Mouse (Mus musculus) gastrocnemius, adult 18-20 months (tissue): Measurements from ENCODE around the gene Hivep3. TPM values are rescaled to one million over a fixed set of nuclear protein-coding genes. Genes with fewer than 3 reads are reported as not detected.

Experiments
- DNase-seq: peaks from one replicate; pipeline ENCODE4 v3.0.0; 2021; ENCODE audit warnings: low spot score
- total RNA-seq, 2 experiments: library from RNA; stranded (reverse); gene quantifications; 2 replicates each; pipeline ENCODE4 v1.2.3; 2021

Gene Hivep3
- total RNA-seq, 2 experiments from 2014 or later = 3.0 to 5.6 TPM

DNA sequence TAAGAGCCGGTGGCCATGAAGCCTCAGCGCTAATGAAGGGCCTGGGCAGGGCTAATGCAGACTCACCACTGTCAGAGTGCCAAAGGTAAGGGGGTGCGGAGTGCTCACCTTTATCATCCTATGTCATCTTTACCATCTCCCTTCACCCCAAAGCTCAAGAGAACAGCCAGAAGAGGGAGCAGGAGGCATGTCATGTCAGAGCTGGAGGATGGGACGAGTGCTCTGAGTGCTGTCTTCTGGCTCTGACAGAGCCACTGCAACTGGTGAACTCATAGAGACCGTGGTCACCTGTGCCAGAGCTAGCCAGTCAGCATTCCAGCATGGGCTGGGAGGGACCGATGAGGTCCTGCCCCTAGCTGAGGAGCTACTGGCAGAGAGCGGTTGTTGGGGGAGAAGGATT is 27.2 kb downstream of the Hivep3 start:
- DNase-seq = no peak

DNA sequence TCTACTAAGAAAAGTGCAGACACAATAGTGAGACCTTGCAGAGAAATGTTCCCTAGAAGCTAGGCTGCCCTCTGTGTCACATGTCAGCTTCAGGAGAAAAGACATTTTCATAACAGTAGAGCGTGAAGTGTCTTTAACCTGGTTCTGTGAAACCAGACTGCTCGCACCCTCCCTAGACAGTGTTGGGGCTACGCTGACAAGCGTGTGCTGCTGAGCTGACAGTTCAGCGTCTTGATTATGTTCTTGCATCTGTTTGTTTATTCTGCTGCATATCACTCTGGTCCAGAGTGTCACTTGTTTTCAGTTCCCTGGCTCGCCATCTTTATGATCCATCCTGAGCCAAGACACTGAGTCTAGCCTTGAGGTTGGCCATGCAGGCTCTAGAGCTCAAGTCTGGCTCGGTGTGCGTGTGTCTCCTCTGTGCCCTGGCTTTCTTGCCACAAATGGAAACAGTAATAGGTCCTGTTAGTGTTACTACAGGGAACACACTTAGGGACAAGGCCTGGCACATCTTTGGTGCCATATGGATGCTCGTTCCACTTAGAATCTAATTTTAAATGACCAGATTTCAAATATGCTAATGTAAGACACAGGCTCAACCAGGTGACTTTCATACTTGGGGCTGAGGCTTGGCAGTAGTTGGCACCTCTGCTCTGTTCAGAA is 28.0 kb downstream of the Hivep3 start:
- DNase-seq = no peak

DNA sequence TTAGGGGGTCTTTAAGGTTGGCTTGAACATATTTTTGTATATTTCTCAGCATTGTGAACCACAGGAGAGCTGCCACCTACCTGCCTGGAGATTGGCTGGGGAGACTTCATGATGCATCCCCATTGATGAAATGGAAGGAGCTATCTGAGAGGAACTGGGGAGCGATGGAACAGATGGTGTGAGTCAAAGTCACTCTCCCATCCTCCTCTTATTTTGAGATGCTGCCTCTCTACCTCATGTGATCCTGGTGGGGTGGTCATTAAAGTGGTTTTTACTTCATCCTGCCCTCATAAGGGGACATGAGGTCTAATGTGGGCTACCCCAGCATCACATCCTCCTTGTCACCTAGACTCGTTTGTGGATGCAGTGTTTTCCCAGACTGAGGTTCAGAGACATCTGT is 28.6 kb downstream of the Hivep3 start:
- no peak for DNase-seq

DNA sequence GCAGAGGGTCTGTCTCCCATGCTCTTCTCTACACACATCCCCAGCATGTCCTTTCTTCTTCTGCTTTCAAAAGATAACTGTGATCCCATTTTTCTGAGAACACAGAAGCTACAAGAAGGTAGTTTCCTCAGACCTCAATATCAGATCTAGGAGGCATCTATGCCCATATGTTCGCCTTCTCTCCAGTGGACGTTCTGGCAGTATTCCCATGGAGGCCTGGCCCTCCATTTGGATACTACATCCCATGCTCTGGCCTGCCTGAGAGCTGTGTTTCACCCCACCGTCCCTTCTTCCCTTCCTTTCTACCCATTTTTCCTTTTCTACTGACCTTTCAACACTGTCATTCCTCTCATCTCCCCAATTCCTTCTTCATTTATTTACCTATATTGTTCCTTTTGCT is 34.5 kb downstream of the Hivep3 start:
- no peak for DNase-seq

DNA sequence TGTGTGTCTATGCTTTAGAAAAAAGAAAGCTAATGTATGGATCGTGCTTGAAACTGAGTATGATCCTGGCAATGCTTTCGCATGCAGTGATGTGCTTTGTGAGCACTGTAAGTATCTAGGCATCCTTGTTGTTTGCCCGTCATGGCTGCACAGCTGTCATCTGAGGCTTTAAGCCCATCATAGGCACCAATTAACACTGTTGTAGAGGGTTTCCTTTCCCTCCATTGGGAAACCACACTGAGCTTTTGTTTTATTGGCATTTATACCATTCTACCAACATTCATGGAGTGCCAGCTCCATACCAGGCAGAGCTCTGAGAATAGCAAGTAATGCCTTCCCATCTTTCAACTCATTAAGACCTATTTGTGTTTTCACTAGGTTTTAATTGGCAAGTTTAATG is 42.3 kb downstream of the Hivep3 start:
- no peak for DNase-seq

DNA sequence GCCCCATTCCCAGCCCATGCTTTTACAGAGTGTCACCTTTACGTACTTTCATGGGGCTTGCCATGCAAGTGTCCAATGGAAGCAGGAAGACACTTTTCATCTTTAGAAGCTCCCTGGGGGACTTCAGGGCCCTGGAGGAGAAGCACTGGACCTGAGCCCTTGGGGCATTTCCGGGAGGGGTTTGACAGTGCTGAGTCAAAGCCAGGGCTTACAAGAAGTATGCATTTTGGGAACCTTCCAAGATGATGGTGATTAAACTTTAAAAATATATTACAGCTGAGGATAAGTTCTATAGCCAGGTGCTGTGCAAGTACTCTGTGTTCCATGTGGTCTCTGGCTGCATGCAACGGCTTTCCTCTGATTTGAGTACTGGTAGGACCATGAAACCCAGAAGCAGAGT is 43.6 kb downstream of the Hivep3 start:
- DNase-seq = no peak

DNA sequence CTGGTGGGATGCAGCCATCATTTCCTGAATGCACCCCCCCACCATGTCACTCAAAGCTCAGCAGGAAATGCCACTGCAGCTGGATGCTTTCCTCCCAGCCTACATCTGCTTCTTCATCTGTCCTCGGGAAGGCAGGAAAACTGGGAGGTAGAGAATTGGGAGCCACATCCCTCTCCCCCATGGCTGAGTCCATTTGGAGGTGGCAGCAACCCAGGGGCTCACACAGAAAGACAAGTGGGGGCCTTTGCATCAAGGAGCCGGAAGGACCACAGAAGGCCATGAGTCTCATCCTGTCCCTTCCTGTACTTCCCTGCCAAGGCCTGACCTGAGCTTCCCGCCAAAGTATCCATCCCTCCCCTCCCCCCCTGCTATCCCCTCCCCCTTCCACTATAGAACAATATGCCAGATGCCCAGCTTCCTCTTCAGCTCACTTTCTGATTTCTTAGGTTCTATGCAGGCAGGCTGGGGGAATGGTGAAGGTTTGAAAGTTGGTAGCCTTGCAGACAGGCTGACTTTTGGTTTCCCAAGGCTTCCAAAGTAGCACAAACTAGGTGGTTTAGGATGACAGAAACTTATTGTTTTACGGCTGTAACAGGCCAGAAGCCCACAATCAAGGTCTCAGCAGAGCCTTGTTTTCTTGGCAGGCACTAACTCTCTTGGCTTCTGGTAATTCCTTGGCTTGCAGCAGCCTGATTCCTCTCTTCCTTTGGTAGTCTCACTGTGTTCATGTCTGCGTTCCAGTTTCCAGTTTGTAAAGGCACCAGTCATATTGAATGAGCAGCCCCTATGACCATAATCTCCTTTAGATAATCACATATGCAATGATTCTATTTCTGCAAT is 46.2 kb downstream of the Hivep3 start:
- peak; percentile 55 for DNase-seq

DNA sequence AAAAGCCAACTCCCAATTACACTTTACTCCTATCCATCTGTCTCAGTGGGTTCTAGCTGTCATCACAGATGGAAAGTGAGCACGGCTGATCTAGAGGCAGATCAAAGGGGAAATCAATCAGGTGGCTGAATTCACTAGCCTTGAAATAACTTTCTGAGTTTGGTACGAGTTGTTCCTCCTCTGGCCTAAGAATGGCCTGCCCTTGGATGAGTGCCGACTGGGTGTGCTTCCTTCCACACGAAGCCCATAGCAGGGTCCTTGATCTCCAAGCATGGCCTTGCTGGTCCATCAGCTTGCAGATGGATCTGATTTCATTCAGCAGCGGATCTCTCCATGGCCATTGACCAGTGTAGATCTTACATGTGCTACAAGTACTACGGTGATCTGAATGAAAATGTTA is 47.3 kb downstream of the Hivep3 start:
- no peak for DNase-seq

DNA sequence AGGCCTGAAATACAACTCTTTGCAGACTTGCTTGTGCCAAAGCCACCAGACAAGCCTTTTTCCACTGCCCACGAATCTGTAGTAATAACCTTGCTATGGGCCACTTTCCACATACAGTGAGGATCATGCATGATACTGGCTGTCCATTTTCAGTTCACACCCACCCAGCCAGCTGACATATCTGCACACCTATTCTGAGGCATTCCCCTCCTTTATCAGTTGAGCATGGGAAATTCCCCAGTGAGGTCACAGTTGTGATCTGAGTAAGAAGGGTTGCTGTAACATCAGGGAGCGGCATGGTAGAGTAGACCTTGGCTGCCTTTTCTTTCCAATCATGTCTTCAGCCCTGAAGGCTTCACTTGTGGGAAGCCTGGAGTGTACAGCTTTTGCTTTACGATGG is 51.4 kb downstream of the Hivep3 start:
- no peak for DNase-seq

DNA sequence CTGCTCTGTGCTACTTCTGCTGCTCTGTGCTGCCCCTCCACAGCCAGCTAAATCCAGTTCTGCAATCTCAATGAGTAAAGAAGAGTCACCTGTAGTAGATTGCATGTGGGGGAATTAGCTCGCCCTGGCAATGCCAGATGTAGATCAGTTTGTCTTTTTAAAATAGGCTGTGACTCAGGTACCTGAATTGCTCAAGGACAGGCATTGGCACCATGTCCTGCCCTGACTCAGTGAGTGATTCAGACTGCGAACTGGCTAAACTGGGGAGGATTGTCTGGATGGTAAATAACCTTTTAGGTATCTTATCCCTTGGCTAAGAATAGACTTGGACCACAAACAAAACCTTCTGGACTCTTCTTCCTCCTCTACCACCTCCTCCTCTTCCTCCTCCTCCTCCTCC is 52.7 kb downstream of the Hivep3 start:
- DNase-seq = peak; percentile 35

DNA sequence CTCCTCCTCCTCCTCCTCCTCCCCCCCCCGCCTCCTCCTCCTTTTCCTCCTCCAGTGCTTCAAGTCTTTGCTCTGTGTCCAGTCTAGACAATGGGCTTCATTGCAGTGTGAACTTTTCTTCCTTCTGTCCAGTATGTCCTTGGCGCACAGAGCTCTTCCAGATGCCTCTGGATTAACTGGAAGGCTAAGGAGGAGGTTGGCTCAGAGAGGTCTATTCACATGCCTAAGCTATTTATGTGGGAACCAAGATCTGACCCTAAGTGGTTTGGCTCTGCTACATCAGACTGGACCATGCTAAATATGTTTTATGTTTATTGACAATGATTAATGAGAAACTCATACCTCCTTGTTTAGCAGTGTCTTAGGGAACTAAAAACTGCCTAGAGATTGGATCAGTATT is 53.1 kb downstream of the Hivep3 start:
- DNase-seq = peak; percentile 19

DNA sequence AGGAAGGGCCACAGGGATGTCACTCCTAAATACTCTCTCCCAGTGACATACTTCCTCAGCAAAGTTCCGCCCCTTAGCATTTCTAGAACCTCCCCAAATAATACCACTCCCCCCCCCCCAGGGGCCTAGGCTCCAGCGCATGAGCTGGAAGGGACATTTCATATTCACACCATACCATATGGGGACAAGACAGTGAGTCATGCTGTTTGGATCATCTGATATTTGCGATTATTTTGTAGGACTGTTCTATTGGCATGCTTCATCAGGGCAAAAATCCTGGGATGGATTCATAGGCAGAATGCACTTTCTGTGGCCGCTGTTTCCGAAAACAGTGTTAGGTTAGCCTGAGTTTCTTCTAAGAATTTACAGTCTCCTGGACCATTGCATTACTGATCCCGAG is 55.2 kb downstream of the Hivep3 start:
- no peak for DNase-seq

DNA sequence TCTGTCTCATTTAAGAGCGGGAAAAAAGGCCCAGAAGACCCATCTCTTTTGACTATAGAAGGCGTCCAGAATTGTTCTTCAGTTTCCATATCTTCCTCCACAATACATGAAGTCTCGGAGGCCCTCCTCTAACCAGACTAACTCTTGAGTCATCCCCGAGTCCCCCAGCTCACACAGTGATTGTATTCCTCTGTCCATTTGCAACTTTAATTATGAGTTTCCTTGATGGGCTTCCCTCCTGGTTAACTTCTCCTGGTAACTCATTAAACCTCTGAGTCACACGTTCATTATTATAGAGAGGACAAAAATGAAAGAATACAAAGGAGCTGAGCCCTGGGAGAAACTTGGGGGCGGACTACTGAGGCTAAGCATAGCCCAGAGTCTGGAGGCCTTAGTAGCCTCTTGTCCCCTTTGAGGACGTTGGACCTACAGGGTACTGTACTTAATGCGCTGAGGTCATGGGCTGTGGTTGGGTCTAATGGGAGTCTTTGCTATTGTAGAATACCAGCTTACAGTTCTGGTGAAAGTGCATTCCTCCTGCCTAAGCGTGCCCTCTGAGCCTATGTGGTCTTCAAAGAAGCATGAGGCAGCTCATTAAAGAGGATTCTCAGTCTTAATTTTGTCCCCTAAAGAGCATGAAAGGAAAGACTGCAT is 56.0 kb downstream of the Hivep3 start:
- no peak for DNase-seq

DNA sequence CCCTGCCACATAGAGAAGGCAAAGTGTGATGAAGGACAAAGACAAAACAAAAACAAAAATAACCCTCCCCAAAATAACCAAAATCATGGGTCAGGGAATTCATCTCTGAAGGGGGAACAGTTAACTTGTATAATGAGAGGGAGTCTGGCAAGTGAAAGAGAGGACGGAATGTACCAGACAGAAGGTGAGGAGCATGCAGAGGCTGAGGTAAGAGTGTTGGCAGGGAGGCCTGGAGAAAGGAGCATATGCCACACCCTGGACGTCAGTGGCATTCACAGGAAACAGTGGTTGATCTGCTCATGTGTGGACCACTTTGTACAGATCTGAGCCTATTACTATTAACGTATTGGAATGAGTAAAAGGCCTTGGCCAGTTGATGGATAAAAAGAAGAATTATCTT is 65.3 kb downstream of the Hivep3 start:
- DNase-seq = no peak

DNA sequence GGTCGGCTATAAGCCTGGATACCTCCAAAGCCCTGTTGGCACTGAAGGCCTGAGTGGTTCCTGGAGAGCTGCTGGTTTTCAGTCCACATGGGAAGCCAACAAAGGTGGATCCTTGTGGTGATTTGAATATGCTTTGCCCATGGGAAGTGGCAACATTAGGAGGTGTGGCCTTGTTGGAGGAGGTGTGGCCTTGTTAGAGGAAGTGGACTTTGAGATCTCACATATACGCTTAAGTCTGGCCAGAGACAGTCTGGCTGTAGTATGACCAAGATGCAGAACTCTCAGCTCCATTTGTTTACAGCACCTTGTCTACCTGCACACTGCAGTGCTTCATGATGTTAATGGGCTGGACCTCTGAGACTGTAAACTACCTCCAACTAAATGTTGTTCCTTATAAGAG is 73.0 kb downstream of the Hivep3 start:
- no peak for DNase-seq

DNA sequence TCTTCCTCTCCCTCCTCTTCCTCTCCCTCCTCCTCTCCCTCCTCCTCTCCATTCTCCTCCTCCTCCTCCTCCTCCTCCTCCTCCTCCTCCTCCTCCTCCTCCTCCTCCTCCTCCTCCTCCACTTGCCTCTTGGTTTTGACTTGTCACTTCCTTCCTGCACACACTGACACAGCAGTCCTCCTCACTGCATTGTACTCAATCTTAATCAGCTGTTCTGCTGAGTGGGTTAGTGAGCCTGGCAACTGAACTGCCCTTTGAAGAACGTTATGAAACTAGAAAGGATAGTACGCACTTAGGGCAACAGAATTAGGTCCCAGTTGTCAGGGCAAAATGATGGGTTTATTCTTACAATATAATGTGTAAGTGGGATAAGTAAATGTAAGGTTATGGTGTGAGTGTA is 73.8 kb downstream of the Hivep3 start:
- no peak for DNase-seq

DNA sequence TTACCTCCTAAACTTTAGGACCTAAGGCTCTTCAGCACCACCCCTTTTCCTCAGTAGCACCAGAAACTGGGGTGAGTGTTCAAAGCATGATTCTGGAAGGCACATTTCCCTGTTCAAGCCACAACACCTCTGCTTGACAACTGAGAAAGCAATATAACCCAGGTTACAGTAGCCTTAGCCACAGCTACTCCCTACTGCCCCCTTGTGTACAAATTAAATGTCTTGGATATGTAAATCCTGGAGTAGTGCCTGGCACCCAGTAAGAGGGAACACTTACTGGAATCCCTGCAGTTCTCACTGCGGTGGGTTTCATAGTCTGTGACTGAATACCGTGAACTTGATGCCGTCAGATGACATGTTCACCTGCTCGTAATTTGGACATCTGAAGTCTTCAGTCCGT is 75.7 kb downstream of the Hivep3 start:
- DNase-seq = peak; percentile 59

DNA sequence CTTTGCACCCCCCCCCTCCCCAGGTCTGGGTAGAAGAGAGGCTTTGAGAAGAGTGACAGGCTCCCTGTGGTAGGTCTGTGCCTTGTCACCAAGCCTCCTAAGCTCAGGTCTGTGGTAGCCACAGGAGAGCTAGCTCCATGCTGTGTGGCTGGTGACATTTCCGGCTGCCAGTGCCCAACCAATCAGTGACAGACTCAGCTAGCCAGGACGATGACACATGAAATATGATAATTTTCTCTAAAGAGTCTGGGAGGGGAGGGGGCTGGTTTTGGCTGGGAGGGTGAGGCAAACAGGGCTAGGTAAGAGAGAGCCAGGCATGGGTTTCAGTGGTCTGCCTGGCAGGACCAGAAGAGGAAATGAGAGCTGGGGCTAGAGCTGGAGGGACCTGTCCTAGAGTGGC is 79.2 kb downstream of the Hivep3 start:
- DNase-seq = no peak

DNA sequence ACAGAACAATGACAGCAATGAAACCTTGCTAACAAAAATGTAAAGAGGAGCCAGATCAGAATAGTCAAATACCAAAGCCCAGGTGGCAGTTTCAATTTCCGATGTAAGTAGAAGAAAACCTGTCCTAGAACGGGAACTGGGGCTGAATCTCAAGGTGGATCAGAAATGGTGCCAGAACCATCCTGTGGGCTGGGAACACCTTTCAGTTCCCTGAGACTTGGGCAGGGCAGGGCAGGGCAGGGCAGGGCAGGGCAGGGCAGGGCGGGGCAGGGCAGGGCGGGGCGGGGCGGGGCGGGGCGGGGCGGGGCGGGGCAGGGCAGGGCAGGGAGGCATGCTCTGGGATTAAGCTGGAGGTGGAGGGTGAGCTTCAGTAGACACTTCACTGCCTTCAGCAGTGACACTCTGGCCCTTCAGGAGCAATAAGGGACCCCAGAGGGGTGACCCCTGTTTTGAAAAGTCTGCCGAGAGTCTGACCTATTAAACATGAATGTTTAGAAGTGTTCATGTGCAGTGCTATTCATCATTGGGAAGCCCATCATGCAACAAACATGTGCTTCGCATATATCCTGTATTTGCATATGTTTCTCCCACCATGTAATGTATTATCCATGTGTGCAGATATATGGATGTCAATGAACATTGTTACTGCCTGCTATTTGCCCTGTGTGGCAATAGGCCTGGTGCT is 80.1 kb downstream of the Hivep3 start:
- no peak for DNase-seq

DNA sequence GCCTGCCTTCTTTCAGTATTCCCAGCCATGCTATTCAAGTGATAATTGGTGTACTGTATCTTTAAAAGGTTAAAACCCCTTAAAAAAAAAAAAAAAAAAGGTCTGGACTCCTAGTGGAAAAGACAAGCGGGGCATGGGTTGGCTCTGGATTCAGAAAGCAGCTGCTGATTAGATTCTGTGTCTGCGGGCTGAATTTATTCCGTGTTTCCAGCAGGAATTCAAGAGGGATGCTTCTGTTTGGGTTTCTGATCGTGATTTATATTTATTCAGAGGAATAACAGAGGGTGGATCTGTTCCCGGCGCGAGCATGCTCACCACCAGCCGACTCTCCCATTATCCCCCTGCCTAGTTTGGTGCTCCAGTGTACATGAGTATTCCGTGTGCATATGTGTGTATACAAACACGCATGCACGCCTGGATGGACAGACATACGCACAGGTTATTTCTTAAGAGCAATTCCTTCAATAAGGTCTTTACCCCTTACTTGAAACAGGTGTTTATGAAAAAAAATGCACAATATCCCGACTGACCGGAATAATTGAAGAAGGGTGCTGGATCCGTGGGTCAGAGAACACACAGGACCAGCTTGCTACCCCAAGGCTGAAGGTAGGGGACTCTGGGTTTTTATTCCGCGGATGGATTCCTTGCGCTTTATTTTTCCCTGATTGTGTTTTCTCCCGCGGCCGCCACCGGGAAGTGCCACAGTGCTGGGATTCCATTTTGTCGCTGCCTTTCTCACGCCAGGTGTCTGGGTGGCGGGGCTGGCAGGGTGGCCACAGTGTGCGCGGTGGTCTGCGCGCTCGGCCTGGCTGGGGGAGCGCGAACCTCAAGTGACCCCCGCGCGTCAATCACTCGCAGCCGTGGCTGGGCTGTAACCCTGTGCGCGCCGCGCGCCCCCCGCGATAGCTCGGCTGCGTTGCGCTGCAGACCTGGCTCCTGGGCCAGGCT is 80.9 kb downstream of the Hivep3 start:
- no peak for DNase-seq
